Mouse (Mus musculus) forebrain, embryonic 14.5 days (tissue): ENCODE measurements at regions not wholly inside any gene's neighbourhood (a gene's known extent, or its start where the extent isn't known, plus 50 kb on each side); places are given as distances from the start of the nearest gene placed in this dataset.
"Not testable (repeated sequence)": the region's sequence is repeated elsewhere in the genome, so short reads cannot be mapped to it uniquely, and the experiment has no call there.

ENCODE experiments used
- ATAC-seq: fragments of 200-750 bp; cut with Nextera tagmentation; 2 replicates; pipeline ENCODE4 v1.8.0; 2017; ENCODE audit warnings: mild to moderate bottlenecking, moderate library complexity
- DNase-seq: peaks from one replicate; pipeline ENCODE4 v3.0.0-alpha.2; 2015; ENCODE audit warnings: low spot score
- H3K27ac ChIP-seq: fragments of 300-500 bp; sonication (generic); 2 replicates; pipeline ENCODE4 v1.5.1; 2014; ENCODE audit warnings: low read depth, mild to moderate bottlenecking, control low read depth, low read length, moderate library complexity
- H3K27me3 ChIP-seq: fragments of 300-500 bp; sonication (generic); replicated peaks from 2 replicates; pipeline ENCODE4 v1.6.1; 2014; ENCODE audit warnings: low read length, control low read depth, mixed read lengths; ENCODE audit not compliant: control insufficient read depth, insufficient read depth
- H3K36me3 ChIP-seq: fragments of 300-500 bp; sonication (generic); 2 replicates; pipeline ENCODE4 v1.6.1; 2014; ENCODE audit warnings: low read length, control low read depth; ENCODE audit not compliant: control insufficient read depth, insufficient read depth
- H3K4me1 ChIP-seq: fragments of 300-500 bp; sonication (generic); 2 replicates; pipeline ENCODE4 v1.6.1; 2014; ENCODE audit warnings: antibody characterized with exemption, low read length, control low read depth; ENCODE audit not compliant: control insufficient read depth, insufficient read depth
- H3K4me2 ChIP-seq: fragments of 300-500 bp; sonication (generic); 2 replicates; pipeline ENCODE4 v1.6.1; 2014; ENCODE audit warnings: mild to moderate bottlenecking, control low read depth, low read length
- H3K4me3 ChIP-seq: fragments of 300-500 bp; sonication (generic); 2 replicates; pipeline ENCODE4 v1.5.1; 2014; ENCODE audit warnings: low read depth, low read length, control low read depth
- H3K9ac ChIP-seq: fragments of 300-500 bp; sonication (generic); 2 replicates; pipeline ENCODE4 v1.6.1; 2014; ENCODE audit warnings: mild to moderate bottlenecking, low read length, control low read depth, moderate library complexity
- H3K9me3 ChIP-seq: fragments of 300-500 bp; sonication (generic); replicated peaks from 2 replicates; pipeline ENCODE4 v1.6.1; 2016; ENCODE audit warnings: low read length, control low read depth, mixed read lengths; ENCODE audit not compliant: control insufficient read depth
- WGBS: fragments of 180-500 bp; shearing (Covaris S2); extraction: QIAGEN DNeasy Blood & Tissue Kit; methylation state at CpG from one replicate; pipeline ENCODE4 v1.1.7; 2014; 5-methylcytosine and 5-hydroxymethylcytosine counted together

GRCm38 (mm10) chr17:66206074-66206473 is 82.8 kb downstream of the Ddx11 start:
- ATAC-seq = no peak
- H3K9me3 ChIP-seq = no peaks in the 10 kb centered on the region
- no peak for DNase-seq
- H3K9ac ChIP-seq = no peak overlapping the region
- H3K27ac ChIP-seq = no peak overlapping the region
- WGBS = 95% methylated on average over 2 of the region's 2 CpGs
- H3K4me3 ChIP-seq = no peak overlapping the region
- H3K4me2 ChIP-seq = no peak overlapping the region
- no peaks in the 10 kb centered on the region for H3K36me3 ChIP-seq
- no peaks in the 10 kb centered on the region for H3K27me3 ChIP-seq
- H3K4me1 ChIP-seq = no peaks in the 10 kb centered on the region

GRCm38 (mm10) chr17:66207653-66208497 is 84.6 kb downstream of the Ddx11 start:
- not testable (repeated sequence) for H3K4me1 ChIP-seq, H3K36me3 ChIP-seq, H3K4me3 ChIP-seq, H3K27me3 ChIP-seq, H3K4me2 ChIP-seq, H3K9ac ChIP-seq, H3K9me3 ChIP-seq, DNase-seq, H3K27ac ChIP-seq, ATAC-seq
- 75% methylated on average over 6 of the region's 6 CpGs for WGBS

GRCm38 (mm10) chr17:66208803-66209515 is 85.6 kb downstream of the Ddx11 start:
- H3K27me3 ChIP-seq, H3K27ac ChIP-seq: not testable (repeated sequence)
- 51% methylated on average over 3 of the region's 6 CpGs for WGBS

GRCm38 (mm10) chr17:66211561-66211960 is 88.2 kb downstream of the Ddx11 start:
- H3K36me3 ChIP-seq = no peaks in the 10 kb centered on the region
- no peak overlapping the region for H3K9ac ChIP-seq
- H3K9me3 ChIP-seq = no peaks in the 10 kb centered on the region
- ATAC-seq (no peak), DNase-seq (no peak)
- H3K4me2 ChIP-seq = no peak overlapping the region
- H3K27me3 ChIP-seq = no peaks in the 10 kb centered on the region
- WGBS = 88% methylated on average over 7 of the region's 7 CpGs
- no peaks in the 10 kb centered on the region for H3K4me1 ChIP-seq
- no peak overlapping the region for H3K4me3 ChIP-seq
- no peak overlapping the region for H3K27ac ChIP-seq

More at GRCm38 (mm10) chr17:66208803-66209515, 85.6 kb downstream of the Ddx11 start:
- not testable (repeated sequence) for H3K4me3 ChIP-seq, H3K4me2 ChIP-seq, H3K4me1 ChIP-seq, H3K9me3 ChIP-seq, H3K36me3 ChIP-seq, DNase-seq, H3K9ac ChIP-seq
- ATAC-seq = peak; percentile 86

GRCm38 (mm10) chr17:66212616-66213015 is 89.3 kb downstream of the Ddx11 start:
- Histone ChIP-seq H3K4me2 (no peak overlapping the region), H3K27me3 (no peaks in the 10 kb centered on the region), H3K36me3 (no peaks in the 10 kb centered on the region), H3K9me3 (no peaks in the 10 kb centered on the region), H3K9ac (no peak overlapping the region), H3K4me3 (no peak overlapping the region), H3K27ac (no peak overlapping the region), H3K4me1 (no peaks in the 10 kb centered on the region)
- ATAC-seq = no peak
- 92% methylated on average over 9 of the region's 9 CpGs for WGBS
- no peak for DNase-seq

- H3K27ac ChIP-seq = no peak overlapping the region
- H3K36me3 ChIP-seq = no peaks in the 10 kb centered on the region
- no peaks in the 10 kb centered on the region for H3K9me3 ChIP-seq
- H3K4me2 ChIP-seq = no peak overlapping the region
- no peaks in the 10 kb centered on the region for H3K27me3 ChIP-seq
- no peak overlapping the region for H3K9ac ChIP-seq
- 96% methylated on average over 6 of the region's 6 CpGs for WGBS
- H3K4me3 ChIP-seq = no peak overlapping the region
- H3K4me1 ChIP-seq = no peaks in the 10 kb centered on the region
- ATAC-seq (no peak), DNase-seq (no peak)
These were observed 95.0 kb downstream of the Ddx11 start for GRCm38 (mm10) chr17:66218321-66218720.

- DNase-seq = peak; percentile 39
- ATAC-seq = no peak
- no peaks in the 10 kb centered on the region for H3K36me3 ChIP-seq
- no peak overlapping the region for H3K9ac ChIP-seq
- no peak overlapping the region for H3K27ac ChIP-seq
- no peaks in the 10 kb centered on the region for H3K9me3 ChIP-seq
- 56% methylated on average over 16 of the region's 16 CpGs for WGBS
- H3K27me3 ChIP-seq = no peaks in the 10 kb centered on the region
- H3K4me3 ChIP-seq = no peak overlapping the region
- no peak overlapping the region for H3K4me2 ChIP-seq
- no peaks in the 10 kb centered on the region for H3K4me1 ChIP-seq
These were observed 96.5 kb downstream of the Ddx11 start for GRCm38 (mm10) chr17:66219669-66220435.

GRCm38 (mm10) chr17:66221256-66221655 is 97.9 kb downstream of the Ddx11 start:
- Histone ChIP-seq H3K36me3 (no peaks in the 10 kb centered on the region), H3K4me1 (no peaks in the 10 kb centered on the region), H3K27ac (no peak overlapping the region), H3K9ac (no peak overlapping the region), H3K4me3 (no peak overlapping the region), H3K4me2 (no peak overlapping the region), H3K9me3 (no peaks in the 10 kb centered on the region), H3K27me3 (no peaks in the 10 kb centered on the region)
- ATAC-seq = peak; percentile 77; the same call in 1 of the 2 replicates
- 9% methylated on average over 8 of the region's 8 CpGs for WGBS
- DNase-seq = peak; percentile 91
